Mouse (Mus musculus) 3134 (cell line): ENCODE measurements at regions not wholly inside any gene's neighbourhood (a gene's known extent, or its start where the extent isn't known, plus 50 kb on each side); places are given as distances from the start of the nearest gene placed in this dataset.

Source experiments
- DNase-seq: peaks from one replicate; pipeline ENCODE4 v3.0.0-alpha.2; 2011; ENCODE audit warnings: low spot score; ENCODE audit not compliant: insufficient read length; ENCODE audit errors: extremely low read depth

- no peak for DNase-seq
These were observed 55.1 kb upstream of the Smox start for GRCm38 (mm10) chr2:131436149-131436548.

DNA sequence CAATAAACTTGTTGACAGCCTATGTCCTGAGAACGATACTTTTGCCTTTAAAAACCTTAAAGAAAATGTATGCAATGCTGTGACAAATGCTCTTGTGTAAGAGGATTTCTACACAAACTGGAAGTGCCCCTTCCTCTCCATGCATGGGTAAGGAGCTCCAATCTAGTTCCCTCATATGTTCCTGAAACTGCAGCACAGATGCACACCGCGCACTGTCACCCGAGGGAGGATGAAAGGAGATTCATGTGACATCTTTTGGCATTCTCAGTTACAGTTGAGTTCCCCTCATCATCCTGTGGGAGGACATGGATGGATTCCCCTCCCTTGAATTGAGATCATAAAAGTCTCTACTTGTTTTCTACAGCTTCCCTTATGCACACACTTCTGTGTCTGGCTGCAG lies 60.8 kb upstream of the Smox start:
- no peak for DNase-seq

DNA sequence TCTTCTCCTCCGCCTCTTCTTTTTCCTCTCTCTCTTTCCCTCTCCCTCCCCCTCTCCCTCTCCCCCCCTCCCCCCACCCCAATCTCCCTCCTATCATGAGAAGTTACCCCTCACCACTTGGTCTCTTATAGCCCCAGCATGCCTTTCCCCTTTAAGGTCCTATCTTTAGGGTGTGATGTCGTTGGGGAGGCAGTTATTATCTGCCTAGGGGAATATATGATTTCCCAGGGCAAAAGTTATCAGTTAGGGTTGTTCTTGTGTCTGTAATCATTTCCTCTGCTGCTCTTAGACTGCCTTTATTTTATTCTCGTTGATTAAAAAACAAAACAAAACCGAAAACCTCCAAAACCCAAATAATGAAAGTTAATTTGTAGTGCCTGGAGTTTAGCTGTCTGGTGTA lies 63.2 kb upstream of the Smox start:
- DNase-seq, result no peak

GRCm38 (mm10) chr2:131426941-131427340 lies 64.4 kb upstream of the Smox start:
- peak; percentile 64 for DNase-seq

DNA sequence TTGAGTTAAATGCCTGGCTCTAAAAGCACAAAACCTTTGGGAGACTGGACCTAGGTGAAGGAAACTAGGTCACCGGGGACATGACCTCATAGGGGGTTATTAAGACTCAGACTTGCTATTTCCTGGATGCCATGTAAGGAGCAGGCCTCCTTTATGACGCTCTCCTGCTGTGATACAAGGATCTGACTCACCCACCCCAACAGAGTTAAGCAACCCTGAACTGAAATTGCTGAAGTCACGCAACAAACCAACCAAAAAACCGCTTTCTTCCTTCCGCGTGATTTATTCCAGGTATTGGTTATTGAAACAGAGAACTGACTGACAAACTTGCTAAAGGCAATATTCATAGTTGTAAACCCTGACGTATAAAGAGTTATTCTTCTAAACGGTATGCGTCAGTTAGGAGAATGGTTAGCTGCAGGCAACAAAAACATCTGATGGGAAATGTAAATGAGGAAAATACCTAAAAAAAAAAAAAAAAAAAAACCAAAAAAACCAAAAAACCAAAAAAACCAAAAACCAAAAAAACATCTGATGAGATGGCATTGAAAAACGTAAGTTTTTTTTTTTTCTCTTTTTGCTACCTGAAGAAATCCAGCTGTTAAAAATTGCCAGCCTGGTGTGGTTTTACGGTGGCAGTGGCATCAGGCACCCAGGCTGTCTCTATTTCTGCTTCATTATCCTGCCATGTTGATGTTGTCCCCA lies 67.5 kb upstream of the Smox start:
- DNase-seq, result peak; percentile 59

- peak; percentile 67 for DNase-seq
These were observed 68.3 kb upstream of the Smox start for GRCm38 (mm10) chr2:131422907-131423445.

GRCm38 (mm10) chr2:131418130-131418529 lies 65.4 kb upstream of the Rnf24 start:
- no peak for DNase-seq

GRCm38 (mm10) chr2:131417472-131417871 lies 64.8 kb upstream of the Rnf24 start:
- DNase-seq, result no peak

- DNase-seq, result peak; percentile 33
These were observed 63.8 kb upstream of the Rnf24 start for GRCm38 (mm10) chr2:131416482-131416881.

DNA sequence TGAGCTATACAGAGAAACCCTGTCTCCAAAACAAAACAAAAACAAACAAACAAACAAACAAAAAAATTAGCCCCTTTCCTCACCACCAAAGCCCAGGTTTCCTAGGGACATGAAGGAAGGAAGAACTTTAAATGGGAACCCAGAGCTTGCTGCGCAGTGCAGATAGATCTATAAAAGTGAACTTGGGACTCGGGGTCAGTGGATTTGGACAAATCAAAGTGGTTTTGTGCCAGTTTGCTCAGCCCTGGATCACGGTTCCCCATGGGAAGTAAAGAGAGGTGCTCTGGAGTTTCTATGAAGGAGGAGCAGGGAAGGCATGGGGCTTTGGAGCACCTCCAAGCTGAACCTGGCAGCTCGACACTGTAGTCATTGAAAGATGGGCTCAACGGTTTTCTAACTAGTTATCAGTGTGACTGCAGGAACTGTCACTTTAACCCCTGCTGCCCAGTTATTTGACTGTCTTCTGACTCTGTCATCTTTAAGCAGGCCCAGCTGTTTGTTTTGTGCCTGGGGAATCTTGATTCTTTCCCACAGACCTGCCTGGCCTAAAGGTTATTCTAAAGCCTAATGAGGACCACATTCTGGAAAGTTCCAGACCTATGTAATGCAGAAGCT lies 58.3 kb upstream of the Rnf24 start:
- DNase-seq, result no peak

- no peak for DNase-seq
These were observed 54.6 kb upstream of the Rnf24 start for GRCm38 (mm10) chr2:131407337-131407736.

DNA sequence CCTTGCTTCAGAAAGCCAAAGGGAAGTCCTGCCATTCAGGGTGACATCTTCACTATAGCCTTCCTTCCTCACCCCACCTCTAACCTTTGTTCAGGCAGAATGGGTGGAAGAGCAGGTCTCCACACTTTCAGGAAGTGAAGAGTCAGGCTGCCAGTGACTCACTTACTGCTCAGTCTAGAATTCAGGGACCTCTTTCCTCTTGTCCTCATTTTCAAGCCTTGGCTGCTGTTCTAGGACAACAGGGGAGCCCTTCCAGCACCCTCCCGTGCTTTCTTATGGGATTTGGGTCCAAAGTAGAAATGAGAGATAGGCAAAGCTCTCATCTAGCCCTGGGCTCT lies 51.5 kb upstream of the Rnf24 start:
- DNase-seq, result no peak

DNA sequence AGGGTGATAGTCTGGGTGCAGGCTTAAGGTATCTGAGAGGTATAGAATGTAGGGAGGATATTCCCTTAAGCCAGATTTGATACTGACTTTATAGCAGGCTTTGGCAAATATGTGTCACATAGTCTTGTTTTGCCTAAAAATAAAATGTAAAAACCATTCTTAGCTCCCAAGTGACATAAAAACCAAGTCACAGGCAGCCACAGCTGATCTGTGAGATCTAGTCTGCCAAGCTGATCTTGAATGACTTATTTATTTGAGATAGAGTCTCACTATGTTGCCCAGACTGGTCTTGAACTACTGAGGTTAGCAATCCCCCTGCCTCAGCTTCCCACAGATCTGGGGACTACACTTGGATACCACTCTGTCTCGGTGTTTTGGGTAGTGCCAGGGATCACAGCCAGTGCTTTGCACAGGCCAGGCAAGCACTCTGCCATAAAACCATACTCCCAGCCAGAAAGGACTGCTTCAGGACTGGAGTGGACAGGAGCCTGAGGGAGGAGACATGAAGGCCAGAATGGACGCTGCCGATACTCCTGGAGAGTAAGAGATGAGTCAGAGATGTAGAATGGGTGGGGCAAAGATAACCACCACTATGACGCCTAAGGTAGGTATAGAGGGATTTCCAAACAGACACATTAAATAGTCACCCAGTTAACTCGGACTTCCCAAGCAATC lies 51.0 kb upstream of the Rnf24 start:
- DNase-seq, result no peak
